Mouse (Mus musculus) kidney, adult 2 months (tissue): ENCODE measurements around the gene Bcas1.

ENCODE experiments used
- CTCF ChIP-seq: fragments of 200-500 bp; conservative IDR thresholded peaks from 2 replicates; pipeline ENCODE4 v1.5.1; 2011; ENCODE audit warnings: low read depth, mild to moderate bottlenecking, control low read depth, low read length, moderate library complexity, mixed read lengths; ENCODE audit not compliant: insufficient read depth, insufficient read length
- POLR2A ChIP-seq: fragments of 200-500 bp; IDR thresholded peaks from one replicate; pipeline ENCODE4 v1.6.1; 2011; ENCODE audit warnings: low read depth, low read length, control low read depth

DNA sequence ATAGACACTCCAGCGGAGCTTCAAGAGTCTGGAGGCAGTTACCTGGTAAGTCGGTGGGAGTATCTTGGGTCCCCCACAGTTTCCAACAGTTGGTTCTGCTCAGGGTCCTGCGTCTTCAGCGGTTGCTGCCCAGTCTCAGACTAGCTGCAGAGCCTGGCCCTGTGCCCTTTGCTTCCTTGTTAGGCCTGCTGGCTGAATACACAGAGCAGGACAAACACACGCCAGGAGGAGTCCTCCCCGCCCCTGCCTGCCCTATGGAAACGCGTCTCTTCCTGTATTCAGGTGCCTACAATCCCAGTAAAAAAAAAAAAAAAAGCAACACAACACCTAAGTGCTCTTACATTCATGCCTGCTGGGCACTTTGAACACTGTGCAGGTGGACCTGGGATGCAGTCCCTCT is at the start of gene Bcas1:
- no peak for TF ChIP-seq POLR2A
- TF ChIP-seq CTCF, result no peak
